Mouse (Mus musculus) right cerebral cortex, adult 2 months (tissue): Measurements from ENCODE around the gene Gm21970.
"Not testable (repeated sequence)": the region's sequence is repeated elsewhere in the genome, so short reads cannot be mapped to it uniquely, and the experiment has no call there.

Source experiments
- DNase-seq, 2 experiments: peaks; one replicate each; pipeline ENCODE4 v3.0.0; 2021 to 2022; ENCODE audit warnings: low spot score in 2 of 2

Gene Gm21970

GRCm38 (mm10) chr16:91438599-91438998 lies 47.1 kb downstream of the Gm21970 start:
- not testable (repeated sequence) for DNase-seq

GRCm38 (mm10) chr16:91441366-91441765 lies 49.8 kb downstream of the Gm21970 start:
- DNase-seq: peak; percentile 4 to 15

- DNase-seq: no peak
These were observed 50.3 kb downstream of the Gm21970 start for GRCm38 (mm10) chr16:91441811-91442240.

- DNase-seq: peak; percentile 44 to 46
These were observed 50.9 kb downstream of the Gm21970 start for GRCm38 (mm10) chr16:91442446-91442845.

- no peak for DNase-seq
These were observed 51.7 kb downstream of the Gm21970 start for GRCm38 (mm10) chr16:91443211-91443611.

GRCm38 (mm10) chr16:91444847-91445246 lies 53.3 kb downstream of the Gm21970 start:
- DNase-seq: no peak

- DNase-seq: no peak
These were observed 54.0 kb downstream of the Gm21970 start for GRCm38 (mm10) chr16:91445566-91445965.

- no peak for DNase-seq
These were observed 55.4 kb downstream of the Gm21970 start for GRCm38 (mm10) chr16:91446778-91447511.

- DNase-seq: no peak
These were observed 56.0 kb downstream of the Gm21970 start for GRCm38 (mm10) chr16:91447512-91447900.

GRCm38 (mm10) chr16:91448088-91448487 lies 56.6 kb downstream of the Gm21970 start:
- DNase-seq: no peak

- no peak for DNase-seq
These were observed 57.4 kb downstream of the Gm21970 start for GRCm38 (mm10) chr16:91448895-91449294.

GRCm38 (mm10) chr16:91450137-91451064 lies 58.9 kb downstream of the Gm21970 start:
- no peak for DNase-seq

- no peak for DNase-seq
These were observed 60.4 kb downstream of the Gm21970 start for GRCm38 (mm10) chr16:91451949-91452348.

- no peak for DNase-seq
These were observed 60.9 kb downstream of the Gm21970 start for GRCm38 (mm10) chr16:91452363-91452896.

- DNase-seq: no peak
These were observed 64.3 kb downstream of the Gm21970 start for GRCm38 (mm10) chr16:91455868-91456267.

GRCm38 (mm10) chr16:91458301-91458746 lies 66.8 kb downstream of the Gm21970 start:
- no peak for DNase-seq

GRCm38 (mm10) chr16:91458976-91459375 lies 67.5 kb downstream of the Gm21970 start:
- no peak for DNase-seq

GRCm38 (mm10) chr16:91459396-91459795 lies 67.9 kb downstream of the Gm21970 start:
- DNase-seq: no peak

GRCm38 (mm10) chr16:91459841-91460370 lies 68.4 kb downstream of the Gm21970 start:
- DNase-seq: no peak

GRCm38 (mm10) chr16:91461066-91461638 lies 69.6 kb downstream of the Gm21970 start:
- DNase-seq: no peak

GRCm38 (mm10) chr16:91461773-91462181 lies 70.3 kb downstream of the Gm21970 start:
- no peak for DNase-seq

- no peak for DNase-seq
These were observed 71.1 kb downstream of the Gm21970 start for GRCm38 (mm10) chr16:91462644-91463043.
